Mouse (Mus musculus): Measurements from ENCODE around the gene Actl11. TPM values are rescaled to one million over a fixed set of nuclear protein-coding genes. Genes with fewer than 3 reads are reported as not detected.

The Actl11 gene
- total and polyA plus RNA-seq, 2 experiments: not detected

- H3K27me3 ChIP-seq (ENCODE audit: control insufficient read depth, insufficient read depth, low read length): no peaks in the 10 kb centered on the region
- 0 out of 2 replicates have a peak, but pooled peaks cover 2% of the 10 kb centered on the region for H3K36me3 ChIP-seq (ENCODE audit: control insufficient read depth, insufficient read depth, low read length)
- H3K9ac ChIP-seq (ENCODE audit: low read depth, low read length): peak within 1 kb of the TSS; percentile 35
- H3K4me3 ChIP-seq (ENCODE audit: insufficient read depth, low read depth, low read length): peak within 1 kb of the TSS; percentile 58
- H3K4me1 ChIP-seq (ENCODE audit: control insufficient read depth, insufficient read depth, low read length): peaks cover 4% of the 10 kb centered on the region; the same call in 1 of the 2 replicates
- no peak for TF ChIP-seq CTCF (IDR thresholded peaks at IDR 0.05; ENCODE audit: low read depth, low read length)
- TF ChIP-seq POLR2A (IDR thresholded peaks at IDR 0.05; ENCODE audit: extremely low read depth, insufficient read depth, low read length): no peak
- 26% methylated on average over 19 of the region's 19 CpGs for WGBS
- no peak within 1 kb of the TSS for H3K27ac ChIP-seq (replicated peaks; ENCODE audit: insufficient read depth, low read depth, low read length)
- peak; percentile 56 for DNase-seq (ENCODE audit: extremely low read depth, low read depth, low spot score)
- no peaks in the 10 kb centered on the region for H3K79me2 ChIP-seq (ENCODE audit: control insufficient read depth, insufficient read depth, low read length)
Observed at GRCm38 (mm10) chr9:107906252-107906966, 21.9 kb upstream of the Actl11 start, which contains the start of gene Mst1r. Gene Mst1r (plus strand): TSS chr9:107906873.

DNA sequence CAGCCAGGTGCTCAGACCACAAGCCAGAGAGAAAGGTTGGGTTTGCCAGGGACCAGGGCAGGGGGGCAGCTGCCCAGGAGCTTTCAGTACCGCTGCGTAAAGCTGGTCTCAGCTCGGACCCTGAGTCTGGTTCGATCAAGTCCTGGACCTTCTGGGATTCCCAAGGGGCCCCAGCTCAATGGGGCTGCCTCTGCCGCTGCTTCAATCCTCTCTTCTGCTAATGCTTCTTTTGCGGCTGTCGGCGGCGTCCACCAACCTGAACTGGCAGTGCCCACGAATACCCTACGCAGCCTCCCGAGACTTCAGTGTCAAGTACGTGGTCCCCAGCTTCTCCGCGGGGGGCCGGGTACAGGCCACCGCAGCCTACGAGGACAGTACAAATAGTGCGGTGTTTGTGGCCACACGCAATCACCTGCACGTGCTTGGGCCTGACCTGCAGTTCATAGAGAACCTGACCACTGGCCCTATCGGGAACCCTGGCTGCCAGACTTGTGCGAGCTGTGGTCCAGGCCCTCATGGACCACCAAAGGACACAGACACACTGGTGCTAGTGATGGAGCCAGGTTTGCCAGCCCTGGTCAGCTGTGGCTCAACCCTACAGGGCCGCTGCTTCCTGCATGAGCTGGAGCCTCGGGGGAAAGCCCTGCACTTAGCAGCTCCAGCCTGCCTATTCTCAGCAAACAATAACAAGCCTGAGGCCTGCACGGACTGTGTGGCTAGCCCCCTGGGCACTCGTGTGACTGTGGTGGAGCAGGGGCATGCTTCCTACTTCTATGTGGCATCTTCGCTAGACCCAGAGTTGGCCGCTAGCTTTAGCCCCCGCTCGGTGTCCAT is 21.1 kb upstream of the Actl11 start:
- H3K36me3 ChIP-seq (ENCODE audit: control insufficient read depth, insufficient read depth, low read length): no peaks in the 10 kb centered on the region
- H3K79me2 ChIP-seq (ENCODE audit: control insufficient read depth, insufficient read depth, low read length): no peaks in the 10 kb centered on the region
- peaks cover 4% of the 10 kb centered on the region; the same call in 1 of the 2 replicates for H3K4me1 ChIP-seq (ENCODE audit: control insufficient read depth, insufficient read depth, low read length)
- H3K27ac ChIP-seq (replicated peaks; ENCODE audit: insufficient read depth, low read depth, low read length): no peak overlapping the region
- peak overlapping the region; percentile 35 for H3K9ac ChIP-seq (ENCODE audit: low read depth, low read length)
- WGBS: 24% methylated on average over 31 of the region's 31 CpGs
- peak overlapping the region; percentile 58 for H3K4me3 ChIP-seq (ENCODE audit: insufficient read depth, low read depth, low read length)
- TF ChIP-seq CTCF (IDR thresholded peaks at IDR 0.05; ENCODE audit: low read depth, low read length) (no peak), POLR2A (IDR thresholded peaks at IDR 0.05; ENCODE audit: extremely low read depth, insufficient read depth, low read length) (no peak)
- no peaks in the 10 kb centered on the region for H3K27me3 ChIP-seq (ENCODE audit: control insufficient read depth, insufficient read depth, low read length)
- no peak for DNase-seq (ENCODE audit: extremely low read depth, low read depth, low spot score)

DNA sequence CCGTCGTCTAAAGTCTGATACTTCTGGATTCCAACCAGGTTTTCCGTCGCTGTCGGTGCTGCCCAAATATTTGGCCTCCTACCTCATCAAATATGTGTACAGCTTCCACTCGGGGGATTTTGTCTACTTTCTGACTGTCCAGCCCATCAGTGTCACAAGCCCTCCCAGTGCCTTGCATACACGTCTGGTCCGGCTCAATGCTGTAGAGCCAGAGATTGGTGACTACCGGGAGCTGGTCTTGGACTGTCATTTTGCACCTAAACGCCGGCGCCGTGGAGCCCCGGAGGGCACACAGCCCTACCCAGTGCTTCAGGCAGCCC is 20.5 kb upstream of the Actl11 start:
- no peak overlapping the region for H3K27ac ChIP-seq (replicated peaks; ENCODE audit: insufficient read depth, low read depth, low read length)
- no peaks in the 10 kb centered on the region for H3K36me3 ChIP-seq (ENCODE audit: control insufficient read depth, insufficient read depth, low read length)
- H3K4me3 ChIP-seq (ENCODE audit: insufficient read depth, low read depth, low read length): no peak overlapping the region
- H3K27me3 ChIP-seq (ENCODE audit: control insufficient read depth, insufficient read depth, low read length): no peaks in the 10 kb centered on the region
- DNase-seq (ENCODE audit: extremely low read depth, low read depth, low spot score): no peak
- 33% methylated on average over 14 of the region's 14 CpGs for WGBS
- TF ChIP-seq CTCF (IDR thresholded peaks at IDR 0.05; ENCODE audit: low read depth, low read length) (no peak), POLR2A (IDR thresholded peaks at IDR 0.05; ENCODE audit: extremely low read depth, insufficient read depth, low read length) (no peak)
- no peaks in the 10 kb centered on the region for H3K79me2 ChIP-seq (ENCODE audit: control insufficient read depth, insufficient read depth, low read length)
- no peak overlapping the region for H3K9ac ChIP-seq (ENCODE audit: low read depth, low read length)
- peaks cover 4% of the 10 kb centered on the region; the same call in 1 of the 2 replicates for H3K4me1 ChIP-seq (ENCODE audit: control insufficient read depth, insufficient read depth, low read length)

DNA sequence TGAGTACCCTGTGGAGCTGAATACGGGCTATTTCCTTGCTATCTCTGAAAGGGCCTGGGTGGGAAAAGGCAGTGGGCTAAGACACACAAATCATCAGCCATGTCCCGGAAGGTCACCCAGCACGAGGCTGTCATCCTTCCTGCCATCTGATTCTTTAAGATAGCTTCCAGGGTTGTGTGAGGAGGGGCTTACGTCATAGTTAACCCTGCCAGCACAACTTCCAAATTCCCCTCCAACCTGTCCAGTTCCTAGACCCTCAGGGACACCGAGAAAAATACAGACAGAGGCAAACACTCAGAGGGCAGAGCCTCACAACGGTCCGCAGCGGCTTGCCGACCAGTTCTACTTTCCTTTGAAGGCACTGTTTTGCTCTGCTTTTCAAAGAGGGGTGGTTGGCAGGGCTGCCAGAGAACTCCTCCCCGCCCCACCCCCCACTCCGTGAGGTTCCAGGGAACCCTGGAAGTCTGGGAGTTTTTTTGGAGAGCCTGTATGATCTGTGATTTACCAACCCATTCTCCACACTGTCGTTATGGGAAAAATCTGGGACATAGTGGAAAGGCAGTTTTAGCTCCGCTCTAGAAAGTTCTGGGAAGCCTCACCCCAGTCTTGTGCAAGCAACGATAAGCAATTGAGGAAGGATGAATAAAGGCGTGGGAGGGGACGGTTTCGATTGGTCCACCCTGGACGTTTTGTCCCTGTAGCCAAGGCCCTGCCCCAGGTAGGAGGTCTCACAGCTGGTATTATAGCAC is 19.7 kb upstream of the Actl11 start:
- no peak overlapping the region for H3K9ac ChIP-seq (ENCODE audit: low read depth, low read length)
- H3K4me3 ChIP-seq (ENCODE audit: insufficient read depth, low read depth, low read length): no peak overlapping the region
- WGBS: 40% methylated on average over 18 of the region's 18 CpGs
- peaks cover 4% of the 10 kb centered on the region; the same call in 1 of the 2 replicates for H3K4me1 ChIP-seq (ENCODE audit: control insufficient read depth, insufficient read depth, low read length)
- no peak for DNase-seq (ENCODE audit: extremely low read depth, low read depth, low spot score)
- H3K36me3 ChIP-seq (ENCODE audit: control insufficient read depth, insufficient read depth, low read length): no peaks in the 10 kb centered on the region
- TF ChIP-seq CTCF (IDR thresholded peaks at IDR 0.05; ENCODE audit: low read depth, low read length) (no peak), POLR2A (IDR thresholded peaks at IDR 0.05; ENCODE audit: extremely low read depth, insufficient read depth, low read length) (no peak)
- no peak overlapping the region for H3K27ac ChIP-seq (replicated peaks; ENCODE audit: insufficient read depth, low read depth, low read length)
- no peaks in the 10 kb centered on the region for H3K79me2 ChIP-seq (ENCODE audit: control insufficient read depth, insufficient read depth, low read length)
- H3K27me3 ChIP-seq (ENCODE audit: control insufficient read depth, insufficient read depth, low read length): no peaks in the 10 kb centered on the region

DNA sequence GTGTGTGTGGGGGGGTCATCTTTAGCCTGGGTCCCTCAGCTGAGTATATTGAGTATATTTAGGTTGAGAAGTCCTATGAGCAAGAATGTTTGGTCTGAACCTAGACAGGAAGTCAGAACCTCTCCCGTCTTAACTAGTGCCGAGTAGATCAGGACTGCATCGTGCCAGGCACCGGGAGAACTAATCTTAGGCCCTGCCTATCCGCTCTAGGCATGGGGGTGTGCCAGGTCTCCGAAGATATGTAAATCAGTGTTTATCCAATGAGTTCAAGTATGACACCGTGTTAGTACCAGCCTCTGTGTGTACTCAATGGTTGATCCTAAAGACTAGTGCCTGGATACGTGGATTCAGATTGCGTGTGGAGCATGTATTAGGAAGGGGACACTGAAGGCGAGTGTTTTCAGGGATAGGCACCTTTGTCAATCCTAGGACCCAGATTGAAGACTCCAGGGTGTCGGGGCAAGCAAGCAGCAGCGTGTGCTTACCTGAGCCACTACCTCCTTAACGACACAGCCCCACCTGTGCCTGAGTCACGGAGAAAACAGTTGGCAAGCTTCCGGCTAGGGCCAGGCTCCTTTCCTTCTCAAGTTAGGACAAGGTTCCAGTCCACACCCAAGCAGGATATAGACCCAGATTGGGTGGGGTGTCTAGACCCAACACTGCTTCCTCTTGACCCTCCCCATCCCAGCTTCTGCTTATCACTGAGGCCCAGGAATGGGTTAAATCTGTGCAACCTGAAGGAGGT is 18.1 kb upstream of the Actl11 start:
- 78% methylated on average over 15 of the region's 15 CpGs for WGBS
- Histone ChIP-seq H3K9ac (ENCODE audit: low read depth, low read length) (no peak overlapping the region), H3K4me3 (ENCODE audit: insufficient read depth, low read depth, low read length) (no peak overlapping the region), H3K27me3 (ENCODE audit: control insufficient read depth, insufficient read depth, low read length) (no peaks in the 10 kb centered on the region), H3K79me2 (ENCODE audit: control insufficient read depth, insufficient read depth, low read length) (no peaks in the 10 kb centered on the region), H3K27ac (replicated peaks; ENCODE audit: insufficient read depth, low read depth, low read length) (no peak overlapping the region), H3K36me3 (ENCODE audit: control insufficient read depth, insufficient read depth, low read length) (no peaks in the 10 kb centered on the region), H3K4me1 (ENCODE audit: control insufficient read depth, insufficient read depth, low read length) (peaks cover 4% of the 10 kb centered on the region; the same call in 1 of the 2 replicates)
- TF ChIP-seq CTCF (IDR thresholded peaks at IDR 0.05; ENCODE audit: low read depth, low read length) (no peak), POLR2A (IDR thresholded peaks at IDR 0.05; ENCODE audit: extremely low read depth, insufficient read depth, low read length) (no peak)
- no peak for DNase-seq (ENCODE audit: extremely low read depth, low read depth, low spot score)
